Mouse (Mus musculus): ENCODE measurements around the gene Tymp. TPM values are rescaled to one million over a fixed set of nuclear protein-coding genes. Genes with fewer than 3 reads are reported as not detected.

Gene Tymp
- 1 to 10 TPM in 1 of 2 experiments, under 1 TPM in 1; 0.77 to 2.1 TPM for total RNA-seq (2021)
- long read RNA-seq, experiment 1, partial matches to known transcripts: 16 of 16 reads
- long read RNA-seq, experiment 1, other reads (novel, unspliced or antisense): 0 of 16 reads
- long read RNA-seq, experiment 2, partial matches to known transcripts: 6 of 7 reads
- long read RNA-seq, experiment 2, other reads (novel, unspliced or antisense): 1 of 7 reads

GRCm38 (mm10) chr15:89376957-89377356 lies at the start of gene Tymp:
Gene Tymp (minus strand): TSS chr15:89377039.
- no peak within 1 kb of the TSS for H3K4me3 ChIP-seq
- no peak for TF ChIP-seq CTCF (IDR thresholded peaks at IDR 0.05)
- intact Hi-C loops (cut with DNase I): no loop called here
- DNase-seq (ENCODE audit: extremely low spot score in 1 of 2, low spot score in 2 of 2): no peak
- H3K27ac ChIP-seq: no peak within 1 kb of the TSS

DNA sequence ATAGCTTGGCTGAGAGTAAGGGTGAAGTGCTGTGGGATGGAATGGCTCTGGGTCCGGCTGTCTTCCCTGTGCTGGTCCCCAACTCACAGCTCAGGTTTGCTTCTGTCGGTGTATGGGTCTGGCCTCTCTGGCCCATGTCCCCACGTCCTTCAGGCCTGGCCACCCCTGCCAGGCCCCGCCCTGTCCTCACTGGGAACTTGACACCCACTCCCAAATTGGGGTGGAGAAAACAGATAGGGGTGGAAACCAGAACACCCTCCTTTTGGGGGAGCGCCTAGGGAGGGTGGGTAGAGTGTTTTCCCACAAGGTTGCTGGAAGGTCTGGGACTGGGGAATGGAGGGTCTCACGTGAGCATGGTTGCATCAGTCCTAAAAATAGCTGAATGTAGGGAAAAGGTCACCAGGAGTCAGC lies 48.9 kb upstream of the Tymp start, which contains the start of gene Cpt1b:
Cpt1b (minus strand) TSS at position 153 of the 411 bp plus-strand sequence.
- DNase-seq (ENCODE audit: extremely low spot score in 1 of 2, low spot score in 2 of 2): no peak
- intact Hi-C loops (cut with DNase I): no loop called here
- Histone ChIP-seq H3K27ac (no peak within 1 kb of the TSS), H3K4me3 (no peak within 1 kb of the TSS)
- TF ChIP-seq CTCF (IDR thresholded peaks at IDR 0.05): no peak

DNA sequence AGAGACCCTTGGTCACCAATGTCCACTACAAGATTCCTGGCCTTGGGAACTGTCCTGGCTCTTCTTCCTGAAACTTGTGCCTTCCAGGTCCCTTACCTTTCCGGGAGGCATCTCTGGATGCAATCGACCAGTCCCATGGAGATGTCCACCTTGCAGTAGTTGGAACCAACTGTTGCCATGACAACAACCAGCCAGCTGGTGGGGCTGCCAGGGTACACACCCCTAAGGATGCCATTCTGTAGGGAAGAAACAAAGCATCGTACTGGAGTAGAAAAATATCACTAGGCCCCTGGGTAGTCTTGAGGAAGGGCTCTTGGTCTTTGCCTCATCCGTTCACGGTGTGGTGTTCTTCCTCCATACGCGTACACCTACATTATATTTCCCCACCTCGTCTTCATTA lies 47.8 kb upstream of the Tymp start:
- no peak for DNase-seq (ENCODE audit: extremely low spot score in 1 of 2, low spot score in 2 of 2)
- intact Hi-C loops (cut with DNase I): no loop called here

GRCm38 (mm10) chr15:89421938-89422337 lies 45.1 kb upstream of the Tymp start:
- Histone ChIP-seq H3K27ac (no peak overlapping the region), H3K4me3 (no peak overlapping the region)
- DNase-seq (ENCODE audit: extremely low spot score in 1 of 2, low spot score in 2 of 2): no peak
- TF ChIP-seq CTCF (IDR thresholded peaks at IDR 0.05): no peak
- intact Hi-C loops (cut with DNase I): no loop called here

More for the DNA sequence above, 47.8 kb upstream of the Tymp start:
- Histone ChIP-seq H3K27ac (no peak overlapping the region), H3K4me3 (no peak overlapping the region)
- no peak for TF ChIP-seq CTCF (IDR thresholded peaks at IDR 0.05)

GRCm38 (mm10) chr15:89415282-89415681 lies 38.4 kb upstream of the Tymp start:
- DNase-seq (ENCODE audit: extremely low spot score in 1 of 2, low spot score in 2 of 2): no peak
- intact Hi-C loops (cut with DNase I): no loop called here
- TF ChIP-seq CTCF (IDR thresholded peaks at IDR 0.05): no peak
- Histone ChIP-seq H3K27ac (no peak overlapping the region), H3K4me3 (no peak overlapping the region)

- H3K4me3 ChIP-seq: no peak within 1 kb of the TSS
- intact Hi-C loops (cut with DNase I): no loop called here
- TF ChIP-seq CTCF (IDR thresholded peaks at IDR 0.05): no peak
- DNase-seq (ENCODE audit: extremely low spot score in 1 of 2, low spot score in 2 of 2): no peak
- H3K27ac ChIP-seq: no peak within 1 kb of the TSS
Measured at GRCm38 (mm10) chr15:89410118-89410517, 33.3 kb upstream of the Tymp start, which contains the start of gene Syce3. Gene Syce3 (minus strand): TSS chr15:89410503.

GRCm38 (mm10) chr15:89406691-89407090 lies 29.9 kb upstream of the Tymp start:
- intact Hi-C loops (cut with DNase I): no loop called here
- TF ChIP-seq CTCF (IDR thresholded peaks at IDR 0.05): no peak
- Histone ChIP-seq H3K27ac (no peak overlapping the region), H3K4me3 (no peak overlapping the region)
- no peak for DNase-seq (ENCODE audit: extremely low spot score in 1 of 2, low spot score in 2 of 2)

- Histone ChIP-seq H3K27ac (no peak overlapping the region), H3K4me3 (no peak overlapping the region)
- intact Hi-C loops (cut with DNase I): no loop called here
- no peak for DNase-seq (ENCODE audit: extremely low spot score in 1 of 2, low spot score in 2 of 2)
- TF ChIP-seq CTCF (IDR thresholded peaks at IDR 0.05): no peak
Measured at GRCm38 (mm10) chr15:89404831-89405623, 28.2 kb upstream of the Tymp start.

- no peak for TF ChIP-seq CTCF (IDR thresholded peaks at IDR 0.05)
- intact Hi-C loops (cut with DNase I): no loop called here
- no peak overlapping the region for H3K27ac ChIP-seq
- H3K4me3 ChIP-seq: no peak overlapping the region
- no peak for DNase-seq (ENCODE audit: extremely low spot score in 1 of 2, low spot score in 2 of 2)
Measured at GRCm38 (mm10) chr15:89402471-89402870, 25.6 kb upstream of the Tymp start.

GRCm38 (mm10) chr15:89399716-89400115 lies 22.9 kb upstream of the Tymp start:
- Histone ChIP-seq H3K27ac (no peak overlapping the region), H3K4me3 (no peak overlapping the region)
- intact Hi-C loops (cut with DNase I): no loop called here
- no peak for TF ChIP-seq CTCF (IDR thresholded peaks at IDR 0.05)
- no peak for DNase-seq (ENCODE audit: extremely low spot score in 1 of 2, low spot score in 2 of 2)

GRCm38 (mm10) chr15:89398146-89398545 lies 21.3 kb upstream of the Tymp start:
- no peak for DNase-seq (ENCODE audit: extremely low spot score in 1 of 2, low spot score in 2 of 2)
- no peak for TF ChIP-seq CTCF (IDR thresholded peaks at IDR 0.05)
- Histone ChIP-seq H3K4me3 (no peak overlapping the region), H3K27ac (no peak overlapping the region)
- intact Hi-C loops (cut with DNase I): no loop called here

DNA sequence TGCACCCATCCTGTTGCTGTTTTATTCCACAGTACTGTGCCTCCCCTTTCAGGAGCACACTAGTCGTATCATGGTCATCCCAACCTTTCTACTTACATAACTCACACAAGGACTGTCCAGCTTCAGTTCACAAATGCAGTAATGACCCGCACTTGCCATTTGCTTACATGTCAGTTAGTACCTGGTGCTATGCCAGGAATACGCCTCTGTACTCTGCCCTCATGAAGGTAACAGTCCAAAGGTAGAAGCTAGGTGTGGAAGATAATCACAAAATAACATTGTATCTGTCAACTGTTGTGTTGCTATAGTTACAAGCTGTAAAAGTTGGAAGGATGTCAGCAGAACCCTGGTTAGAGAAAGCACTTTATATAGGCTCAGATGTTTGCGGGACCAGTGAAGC lies 20.0 kb upstream of the Tymp start:
- no peak for DNase-seq (ENCODE audit: extremely low spot score in 1 of 2, low spot score in 2 of 2)
- TF ChIP-seq CTCF (IDR thresholded peaks at IDR 0.05): no peak
- H3K27ac ChIP-seq: no peak overlapping the region
- H3K4me3 ChIP-seq: no peak overlapping the region
- intact Hi-C loops (cut with DNase I): no loop called here
